Mouse (Mus musculus): ENCODE data around the gene Amhr2. TPM values are rescaled to one million over a fixed set of nuclear protein-coding genes. Genes with fewer than 3 reads are reported as not detected.
A peak's percentile ranks its signal among the peaks of the same experiment; 100 is the strongest.

Amhr2 gene
- polyA plus RNA-seq (2015; fragmentation: Nextera tagmentation; extraction: Ambion mirVana) = 0.68 and 2.5 TPM in 2 replicates

DNA sequence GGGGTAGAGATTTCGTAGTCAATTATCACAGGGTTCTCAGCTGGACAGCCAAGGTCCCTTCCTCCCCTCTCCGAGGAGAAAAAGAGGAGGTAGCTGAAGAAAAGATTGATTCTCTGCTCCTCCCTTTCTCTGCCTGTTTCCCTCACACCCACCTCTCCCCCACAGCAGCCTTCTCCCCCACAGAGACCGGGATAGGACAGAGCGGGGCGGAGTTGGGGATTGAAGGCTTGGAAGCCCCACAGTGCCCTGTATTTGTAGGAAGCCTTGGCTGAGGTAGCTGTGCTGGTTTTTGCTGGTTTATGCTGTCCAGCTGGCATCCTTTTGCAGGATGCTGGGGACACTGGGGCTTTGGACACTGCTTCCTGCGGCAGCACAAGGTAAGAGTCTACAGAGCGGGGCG lies at the start of gene Amhr2:
Amhr2 (plus strand) TSS at position 222 of the 400 bp plus-strand sequence.
- Histone ChIP-seq H3K4me2 (ENCODE audit: low read depth, low read length) (no peak within 1 kb of the TSS), H3K36me3 (ENCODE audit: control insufficient read depth, insufficient read depth, low read length) (no peaks in the 10 kb centered on the region), H3K27me3 (ENCODE audit: control insufficient read depth, insufficient read depth, low read length) (no peaks in the 10 kb centered on the region), H3K9me3 (replicated peaks; ENCODE audit: control insufficient read depth, low read length) (no peaks in the 10 kb centered on the region), H3K4me3 (replicated peaks; ENCODE audit: low read length) (no peak within 1 kb of the TSS), H3K27ac (ENCODE audit: low read length) (no peak within 1 kb of the TSS), H3K4me1 (ENCODE audit: control insufficient read depth, insufficient read depth, low read length) (no peaks in the 10 kb centered on the region), H3K9ac (ENCODE audit: low read length) (no peak within 1 kb of the TSS)
- ATAC-seq (ENCODE audit: insufficient read depth, low FRiP score) = no peak
- 61% methylated on average over 8 of the region's 8 CpGs for WGBS

GRCm38 (mm10) chr15:102398629-102399028 lies 46.5 kb upstream of the Amhr2 start:
- ATAC-seq (ENCODE audit: insufficient read depth, low FRiP score) = no peak
- Histone ChIP-seq H3K4me2 (ENCODE audit: low read depth, low read length) (peak overlapping the region; percentile 75), H3K9me3 (replicated peaks; ENCODE audit: control insufficient read depth, low read length) (no peaks in the 10 kb centered on the region), H3K36me3 (ENCODE audit: control insufficient read depth, insufficient read depth, low read length) (no peaks in the 10 kb centered on the region), H3K9ac (ENCODE audit: low read length) (no peak overlapping the region; the same call in 1 of the 2 replicates), H3K27ac (ENCODE audit: low read length) (peak overlapping the region; percentile 98), H3K27me3 (ENCODE audit: control insufficient read depth, insufficient read depth, low read length) (no peaks in the 10 kb centered on the region), H3K4me3 (replicated peaks; ENCODE audit: low read length) (peak overlapping the region; percentile 54; the same call in 1 of the 2 replicates), H3K4me1 (ENCODE audit: control insufficient read depth, insufficient read depth, low read length) (peaks cover 25% of the 10 kb centered on the region)
- 29% methylated on average over 5 of the region's 5 CpGs for WGBS

DNA sequence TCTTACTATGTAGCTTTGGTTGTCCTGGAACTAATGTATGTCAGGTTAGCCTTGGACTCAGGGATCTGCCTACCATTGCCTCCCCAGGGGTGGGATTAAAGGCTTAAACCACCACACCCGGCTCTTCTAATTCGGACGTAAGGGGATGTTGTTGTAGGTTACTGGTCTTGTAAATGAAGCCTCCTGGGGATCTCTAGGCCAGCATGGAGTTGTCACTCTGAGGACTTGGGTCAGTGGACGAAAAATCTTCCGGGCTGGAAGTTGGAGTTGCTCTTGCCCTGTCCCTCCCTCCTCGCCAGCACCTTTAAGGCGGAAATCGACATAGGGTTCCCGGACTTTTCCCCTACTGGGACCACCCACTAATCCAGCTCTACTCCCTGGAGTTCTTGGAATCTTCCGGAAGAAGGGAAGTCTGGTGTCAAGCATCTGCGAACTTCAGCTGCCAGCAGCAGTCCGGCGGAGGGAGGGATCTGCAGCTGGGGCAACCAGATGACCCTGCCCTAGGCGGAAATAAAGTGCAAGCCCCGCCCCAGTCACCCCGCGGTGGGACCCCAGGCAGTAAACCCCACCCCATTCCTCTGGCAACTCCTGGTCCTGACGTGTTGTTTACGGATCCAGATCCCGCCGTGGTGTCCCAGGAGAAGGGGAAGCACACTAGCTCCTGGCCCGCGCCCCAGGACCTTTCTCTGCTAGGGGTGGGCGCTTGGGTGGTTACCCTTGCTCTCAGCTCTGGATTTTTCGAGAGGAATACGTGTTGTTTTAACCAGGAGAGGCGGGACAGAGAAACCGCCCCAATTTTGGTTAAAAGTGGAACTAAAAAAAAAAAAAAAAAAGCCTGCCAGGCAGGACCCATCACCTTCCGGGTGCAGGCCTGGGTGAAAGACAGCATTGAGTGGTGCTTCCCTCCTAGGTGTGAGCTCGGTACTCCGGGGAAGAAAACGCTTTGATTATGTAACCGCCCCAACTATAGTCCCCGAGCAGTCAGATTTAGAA lies 45.6 kb upstream of the Amhr2 start:
- ATAC-seq (ENCODE audit: insufficient read depth, low FRiP score) = peak; percentile 91
- Histone ChIP-seq H3K27ac (ENCODE audit: low read length) (peak overlapping the region; percentile 98), H3K4me2 (ENCODE audit: low read depth, low read length) (peak overlapping the region; percentile 75), H3K36me3 (ENCODE audit: control insufficient read depth, insufficient read depth, low read length) (no peaks in the 10 kb centered on the region), H3K9ac (ENCODE audit: low read length) (peak overlapping the region; percentile 83), H3K27me3 (ENCODE audit: control insufficient read depth, insufficient read depth, low read length) (no peaks in the 10 kb centered on the region), H3K4me3 (replicated peaks; ENCODE audit: low read length) (peak overlapping the region; percentile 54), H3K9me3 (replicated peaks; ENCODE audit: control insufficient read depth, low read length) (no peaks in the 10 kb centered on the region), H3K4me1 (ENCODE audit: control insufficient read depth, insufficient read depth, low read length) (peaks cover 25% of the 10 kb centered on the region)
- WGBS = 3% methylated on average over 34 of the region's 34 CpGs

GRCm38 (mm10) chr15:102400476-102401045 lies 44.6 kb upstream of the Amhr2 start:
- H3K9me3 ChIP-seq (replicated peaks; ENCODE audit: control insufficient read depth, low read length) = no peaks in the 10 kb centered on the region
- peak overlapping the region; percentile 98 for H3K27ac ChIP-seq (ENCODE audit: low read length)
- ATAC-seq (ENCODE audit: insufficient read depth, low FRiP score) = no peak
- H3K27me3 ChIP-seq (ENCODE audit: control insufficient read depth, insufficient read depth, low read length) = no peaks in the 10 kb centered on the region
- no peak overlapping the region for H3K9ac ChIP-seq (ENCODE audit: low read length)
- no peaks in the 10 kb centered on the region for H3K36me3 ChIP-seq (ENCODE audit: control insufficient read depth, insufficient read depth, low read length)
- peak overlapping the region; percentile 75; the same call in 1 of the 2 replicates for H3K4me2 ChIP-seq (ENCODE audit: low read depth, low read length)
- no peak overlapping the region for H3K4me3 ChIP-seq (replicated peaks; ENCODE audit: low read length)
- 80% methylated on average over 10 of the region's 10 CpGs for WGBS
- peaks cover 16% of the 10 kb centered on the region for H3K4me1 ChIP-seq (ENCODE audit: control insufficient read depth, insufficient read depth, low read length)

GRCm38 (mm10) chr15:102401278-102401677 lies 43.9 kb upstream of the Amhr2 start:
- ATAC-seq (ENCODE audit: insufficient read depth, low FRiP score) = no peak
- Histone ChIP-seq H3K4me3 (replicated peaks; ENCODE audit: low read length) (no peak overlapping the region), H3K27me3 (ENCODE audit: control insufficient read depth, insufficient read depth, low read length) (no peaks in the 10 kb centered on the region), H3K4me2 (ENCODE audit: low read depth, low read length) (no peak overlapping the region), H3K9ac (ENCODE audit: low read length) (no peak overlapping the region), H3K36me3 (ENCODE audit: control insufficient read depth, insufficient read depth, low read length) (no peaks in the 10 kb centered on the region), H3K4me1 (ENCODE audit: control insufficient read depth, insufficient read depth, low read length) (peaks cover 15% of the 10 kb centered on the region), H3K27ac (ENCODE audit: low read length) (no peak overlapping the region), H3K9me3 (replicated peaks; ENCODE audit: control insufficient read depth, low read length) (no peaks in the 10 kb centered on the region)
- WGBS = 75% methylated on average over 2 of the region's 2 CpGs

DNA sequence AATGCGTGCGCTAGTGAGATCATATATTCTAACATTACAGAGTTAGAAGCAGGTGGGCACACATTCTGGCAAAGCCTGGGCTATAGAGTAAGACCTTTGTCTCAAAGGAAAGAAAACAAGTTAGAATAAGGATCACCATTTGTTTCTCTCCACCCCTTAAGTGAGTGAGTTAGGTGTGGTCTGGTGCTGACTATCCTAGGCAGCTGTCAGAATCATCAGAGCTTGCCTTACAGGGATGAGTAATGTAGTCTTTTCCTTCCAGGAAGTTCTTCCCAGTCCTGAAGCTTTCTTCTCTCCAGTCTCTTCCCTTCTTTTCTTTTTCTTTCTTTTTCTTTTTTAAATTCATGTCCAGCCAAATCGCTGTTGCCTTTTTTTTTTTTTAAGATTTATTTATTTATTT lies 43.0 kb upstream of the Amhr2 start:
- H3K4me2 ChIP-seq (ENCODE audit: low read depth, low read length) = no peak overlapping the region
- 93% methylated on average over 3 of the region's 3 CpGs for WGBS
- no peak for ATAC-seq (ENCODE audit: insufficient read depth, low FRiP score)
- H3K9me3 ChIP-seq (replicated peaks; ENCODE audit: control insufficient read depth, low read length) = no peaks in the 10 kb centered on the region
- H3K4me1 ChIP-seq (ENCODE audit: control insufficient read depth, insufficient read depth, low read length) = peaks cover 18% of the 10 kb centered on the region
- no peaks in the 10 kb centered on the region for H3K36me3 ChIP-seq (ENCODE audit: control insufficient read depth, insufficient read depth, low read length)
- no peak overlapping the region for H3K27ac ChIP-seq (ENCODE audit: low read length)
- H3K4me3 ChIP-seq (replicated peaks; ENCODE audit: low read length) = no peak overlapping the region
- no peak overlapping the region for H3K9ac ChIP-seq (ENCODE audit: low read length)
- H3K27me3 ChIP-seq (ENCODE audit: control insufficient read depth, insufficient read depth, low read length) = no peaks in the 10 kb centered on the region

DNA sequence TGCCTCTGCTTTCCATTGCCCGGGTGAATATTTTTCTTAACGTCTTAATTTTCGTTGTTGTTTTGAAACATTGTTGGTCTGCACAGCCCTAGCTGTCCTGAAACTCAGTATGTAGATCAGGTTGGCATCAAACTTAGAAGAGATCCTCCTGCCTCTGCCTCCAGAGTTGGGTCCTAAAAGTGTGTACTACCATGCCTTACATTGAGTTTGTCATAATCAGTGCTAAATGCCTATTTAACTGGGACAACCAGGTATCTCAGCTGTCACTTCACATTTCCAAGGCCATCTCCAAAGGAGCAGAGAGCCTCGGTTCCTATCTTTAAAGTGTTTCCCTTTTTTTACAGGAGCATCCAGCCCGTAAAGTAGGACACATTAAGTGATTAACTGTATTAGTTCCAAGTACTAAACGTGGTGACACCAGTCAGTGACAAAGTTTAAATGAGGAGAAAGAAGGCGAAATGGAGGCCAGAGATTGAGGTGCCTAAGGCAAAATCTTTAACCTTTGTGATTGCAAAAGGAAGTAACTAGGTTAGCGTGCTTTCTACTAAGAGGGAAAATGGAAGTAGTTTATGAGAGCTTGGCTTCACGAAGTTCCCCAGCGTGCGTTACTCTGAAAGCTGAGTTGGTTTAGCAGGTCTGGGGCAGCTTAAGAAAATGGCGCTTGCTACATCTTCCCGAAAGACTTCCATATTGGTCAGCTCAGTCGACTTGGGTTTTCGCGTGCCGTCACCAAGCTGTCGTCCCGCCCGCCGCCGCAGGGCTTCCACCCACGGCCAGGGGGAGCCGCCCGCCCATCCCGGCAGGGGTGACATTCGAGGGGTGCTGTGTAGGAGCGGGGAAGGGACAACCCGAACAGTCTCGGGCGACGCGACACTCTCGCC lies 40.3 kb upstream of the Amhr2 start:
- 16% methylated on average over 33 of the region's 34 CpGs for WGBS
- ATAC-seq (ENCODE audit: insufficient read depth, low FRiP score) = no peak; the same call in 1 of the 2 replicates
- H3K4me1 ChIP-seq (ENCODE audit: control insufficient read depth, insufficient read depth, low read length) = peaks cover 25% of the 10 kb centered on the region
- peaks cover 17% of the 10 kb centered on the region; the same call in 1 of the 2 replicates for H3K36me3 ChIP-seq (ENCODE audit: control insufficient read depth, insufficient read depth, low read length)
- no peaks in the 10 kb centered on the region for H3K27me3 ChIP-seq (ENCODE audit: control insufficient read depth, insufficient read depth, low read length)
- H3K9me3 ChIP-seq (replicated peaks; ENCODE audit: control insufficient read depth, low read length) = no peaks in the 10 kb centered on the region
- H3K4me2 ChIP-seq (ENCODE audit: low read depth, low read length) = peak overlapping the region; percentile 70
- peak overlapping the region; percentile 100 for H3K27ac ChIP-seq (ENCODE audit: low read length)
- peak overlapping the region; percentile 89 for H3K9ac ChIP-seq (ENCODE audit: low read length)
- peak overlapping the region; percentile 78 for H3K4me3 ChIP-seq (replicated peaks; ENCODE audit: low read length)

DNA sequence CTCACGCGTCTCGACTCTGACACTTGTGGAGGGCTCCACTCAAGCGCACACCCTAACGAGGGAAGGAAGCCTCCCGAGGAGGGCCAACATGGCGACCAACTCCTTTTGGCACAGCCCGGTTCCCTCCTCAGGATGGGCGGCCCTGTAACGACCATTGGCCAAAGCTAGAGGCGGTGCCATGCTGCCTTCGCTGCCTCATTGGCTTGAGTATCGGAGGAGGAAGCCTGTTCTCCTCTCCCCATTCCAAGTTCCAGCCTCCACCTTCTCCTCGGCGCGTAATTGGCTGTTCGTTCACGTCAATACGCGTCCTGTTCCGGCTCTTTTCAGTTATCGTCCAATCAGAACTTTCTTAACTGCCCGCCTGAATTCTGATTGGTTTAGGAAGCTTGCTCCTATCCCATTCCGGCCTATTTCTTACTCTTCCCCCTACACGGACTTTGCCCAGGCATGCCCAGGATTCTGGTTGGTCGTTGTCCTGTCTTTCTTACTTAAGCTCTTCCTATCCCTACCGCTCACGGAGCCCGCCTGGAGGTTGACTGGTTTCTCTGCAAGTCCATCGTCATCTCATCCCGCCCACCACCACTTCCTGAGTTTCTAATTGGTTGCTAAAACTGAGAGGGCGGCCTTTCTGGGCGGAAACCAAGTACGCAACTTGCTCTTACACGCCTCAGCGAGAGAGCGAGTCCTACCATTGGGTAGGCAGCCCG lies 39.5 kb upstream of the Amhr2 start, which contains the start of gene Sp1:
Sp1 (plus strand) TSS at position 655 of the 707 bp plus-strand sequence.
- H3K4me1 ChIP-seq (ENCODE audit: control insufficient read depth, insufficient read depth, low read length) = peaks cover 22% of the 10 kb centered on the region
- under 1% methylated on average over 35 of the region's 38 CpGs for WGBS
- peak; percentile 95 for ATAC-seq (ENCODE audit: insufficient read depth, low FRiP score)
- H3K4me2 ChIP-seq (ENCODE audit: low read depth, low read length) = peak within 1 kb of the TSS; percentile 70
- H3K4me3 ChIP-seq (replicated peaks; ENCODE audit: low read length) = peak within 1 kb of the TSS; percentile 78
- H3K27me3 ChIP-seq (ENCODE audit: control insufficient read depth, insufficient read depth, low read length) = no peaks in the 10 kb centered on the region
- peaks cover 24% of the 10 kb centered on the region; the same call in 1 of the 2 replicates for H3K36me3 ChIP-seq (ENCODE audit: control insufficient read depth, insufficient read depth, low read length)
- no peaks in the 10 kb centered on the region for H3K9me3 ChIP-seq (replicated peaks; ENCODE audit: control insufficient read depth, low read length)
- H3K27ac ChIP-seq (ENCODE audit: low read length) = peak within 1 kb of the TSS; percentile 100
- peak within 1 kb of the TSS; percentile 98 for H3K9ac ChIP-seq (ENCODE audit: low read length)
